Mouse (Mus musculus): ENCODE data around the gene Wdr43.
A peak's percentile ranks its signal among the peaks of the same experiment; 100 is the strongest.

DNA sequence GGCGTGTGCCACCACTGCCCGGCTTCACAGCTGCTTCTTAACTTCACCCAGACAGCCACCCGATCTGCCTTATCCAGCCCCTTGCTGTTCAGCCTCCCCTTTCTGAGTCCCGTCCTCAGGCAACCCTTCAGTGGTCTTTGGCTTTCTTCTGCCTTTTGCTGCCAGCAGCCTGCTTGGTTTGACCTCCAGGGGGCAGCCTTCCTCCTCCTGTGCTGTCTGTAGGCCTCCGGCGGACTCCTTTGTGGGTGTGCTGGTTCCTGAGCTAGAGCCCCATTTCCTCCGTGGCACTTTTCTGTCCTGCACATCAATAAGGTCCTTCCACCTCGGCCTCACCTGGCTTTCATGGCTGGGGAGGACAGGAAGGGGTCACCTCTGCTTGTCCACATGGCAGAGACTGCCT is 78.1 kb downstream of the Wdr43 start:
- TF ChIP-seq POLR2A (IDR thresholded peaks at IDR 0.05; ENCODE audit: low read depth, low read length): no peak
- peak; percentile 47 for TF ChIP-seq RAD21 (IDR thresholded peaks at IDR 0.05; ENCODE audit: low read depth, low read length)
- TF ChIP-seq CTCF (conservative IDR thresholded peaks at IDR 0.05 in 1 of 2, IDR thresholded peaks at IDR 0.05 in 1 of 2; ENCODE audit: low read depth in 2 of 2, low read length in 2 of 2): peak in 1 of 2 experiments; percentile 63; a peak in 3 of 4 replicates
- TF ChIP-seq RCOR1 (conservative IDR thresholded peaks at IDR 0.05; ENCODE audit: low read depth, low read length): no peak
- no peak for TF ChIP-seq IRF4 (IDR thresholded peaks at IDR 0.05; ENCODE audit: low read depth, low read length)
- no peak for TF ChIP-seq SIN3A (IDR thresholded peaks at IDR 0.05; ENCODE audit: low read length)
- no peak for TF ChIP-seq ETS1 (conservative IDR thresholded peaks at IDR 0.05; ENCODE audit: low read depth, low read length)
